Mouse (Mus musculus) embryonic facial prominence, embryonic 13.5 days (tissue): Measurements from ENCODE around the gene Elp4. TPM values are rescaled to one million over a fixed set of nuclear protein-coding genes. Genes with fewer than 3 reads are reported as not detected.

Experiments
- ATAC-seq: fragments of 200-750 bp; cut with Nextera tagmentation; 2 replicates; pipeline ENCODE4 v1.8.0; 2017; ENCODE audit warnings: low read depth; ENCODE audit not compliant: insufficient number of reproducible peaks, insufficient read depth, low FRiP score, low TSS enrichment
- H3K27ac ChIP-seq: fragments of 300-500 bp; sonication (generic); 2 replicates; pipeline ENCODE4 v1.5.1; 2015; ENCODE audit warnings: moderate library complexity, mild to moderate bottlenecking, inconsistent platforms
- H3K27me3 ChIP-seq: fragments of 300-500 bp; sonication (generic); 2 replicates; pipeline ENCODE4 v1.6.1; 2015; ENCODE audit warnings: mild to moderate bottlenecking, inconsistent platforms
- H3K36me3 ChIP-seq: fragments of 300-500 bp; sonication (generic); 2 replicates; pipeline ENCODE4 v1.6.1; 2015; ENCODE audit warnings: mild to moderate bottlenecking, inconsistent platforms
- H3K4me1 ChIP-seq: fragments of 300-500 bp; sonication (generic); 2 replicates; pipeline ENCODE4 v1.6.1; 2015; ENCODE audit warnings: inconsistent platforms
- H3K4me2 ChIP-seq: fragments of 300-500 bp; sonication (generic); 2 replicates; pipeline ENCODE4 v1.6.1; 2015; ENCODE audit warnings: moderate library complexity, mild to moderate bottlenecking, inconsistent platforms
- H3K4me3 ChIP-seq: fragments of 300-500 bp; sonication (generic); 2 replicates; pipeline ENCODE4 v1.5.1; 2015; ENCODE audit warnings: mild to moderate bottlenecking, inconsistent platforms
- H3K9ac ChIP-seq: fragments of 300-500 bp; sonication (generic); 2 replicates; pipeline ENCODE4 v1.6.1; 2015; ENCODE audit warnings: mild to moderate bottlenecking, inconsistent platforms
- H3K9me3 ChIP-seq: fragments of 300-500 bp; sonication (generic); 2 replicates; pipeline ENCODE4 v1.6.1; 2016; ENCODE audit warnings: inconsistent platforms
- WGBS: fragments of 180-500 bp; shearing (Covaris S2); methylation state at CpG from one replicate; pipeline ENCODE4 v1.1.7; 2015; ENCODE audit warnings: mixed read lengths; 5-methylcytosine and 5-hydroxymethylcytosine counted together
- polyA plus RNA-seq: library from polyadenylated mRNA; unstranded; fragments of >200 nt; fragmentation: Nextera tagmentation; extraction: Ambion mirVana; gene quantifications from 2 replicates; pipeline ENCODE4 v1.2.1, GENCODE M21; 2015

Elp4 gene
- polyA plus RNA-seq, 1 experiment from 2014 or later: 38.9 TPM

DNA sequence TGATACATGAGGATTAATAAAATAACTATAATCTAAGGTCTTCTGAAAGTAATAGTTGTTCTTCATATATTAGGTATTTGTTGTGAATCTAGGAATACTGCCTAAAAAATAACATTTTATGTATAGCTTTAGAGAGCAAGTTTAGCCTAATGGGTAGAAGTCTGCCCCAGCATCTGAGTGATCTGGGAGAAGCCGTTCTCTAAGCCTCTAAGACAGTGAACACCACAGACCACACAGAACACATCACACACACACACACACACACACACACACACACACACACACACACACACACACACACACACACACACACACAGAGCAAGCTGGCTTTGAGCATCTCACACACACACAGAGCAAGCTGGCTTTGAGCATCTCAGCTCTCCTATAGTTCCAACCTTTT is 123.6 kb downstream of the Elp4 start:
- no peak overlapping the region for H3K4me2 ChIP-seq
- no peak overlapping the region for H3K4me3 ChIP-seq
- H3K27ac ChIP-seq: no peak overlapping the region
- no peaks in the 10 kb centered on the region for H3K27me3 ChIP-seq
- H3K4me1 ChIP-seq: no peaks in the 10 kb centered on the region
- no peak for ATAC-seq
- no peak overlapping the region for H3K9ac ChIP-seq
- WGBS: 56% methylated on average over 1 of the region's 1 CpGs
- no peaks in the 10 kb centered on the region for H3K36me3 ChIP-seq
- no peaks in the 10 kb centered on the region for H3K9me3 ChIP-seq

- WGBS: 29% methylated on average over 6 of the region's 6 CpGs
- H3K27me3 ChIP-seq: no peaks in the 10 kb centered on the region
- no peak overlapping the region for H3K27ac ChIP-seq
- no peak overlapping the region for H3K4me2 ChIP-seq
- no peak overlapping the region for H3K9ac ChIP-seq
- H3K9me3 ChIP-seq: no peaks in the 10 kb centered on the region
- no peak for ATAC-seq
- no peak overlapping the region for H3K4me3 ChIP-seq
- H3K36me3 ChIP-seq: no peaks in the 10 kb centered on the region
- no peaks in the 10 kb centered on the region for H3K4me1 ChIP-seq
Observed at GRCm38 (mm10) chr2:105779320-105779891, 125.0 kb downstream of the Elp4 start.

GRCm38 (mm10) chr2:105771314-105771713 is 133.1 kb downstream of the Elp4 start:
- ATAC-seq: no peak
- 84% methylated on average over 3 of the region's 3 CpGs for WGBS
- no peak overlapping the region for H3K27ac ChIP-seq
- no peaks in the 10 kb centered on the region for H3K27me3 ChIP-seq
- H3K9me3 ChIP-seq: 0 out of 2 replicates have a peak, but pooled peaks cover 3% of the 10 kb centered on the region
- no peaks in the 10 kb centered on the region for H3K36me3 ChIP-seq
- H3K4me1 ChIP-seq: no peaks in the 10 kb centered on the region
- H3K4me3 ChIP-seq: no peak overlapping the region
- no peak overlapping the region for H3K9ac ChIP-seq
- H3K4me2 ChIP-seq: no peak overlapping the region

DNA sequence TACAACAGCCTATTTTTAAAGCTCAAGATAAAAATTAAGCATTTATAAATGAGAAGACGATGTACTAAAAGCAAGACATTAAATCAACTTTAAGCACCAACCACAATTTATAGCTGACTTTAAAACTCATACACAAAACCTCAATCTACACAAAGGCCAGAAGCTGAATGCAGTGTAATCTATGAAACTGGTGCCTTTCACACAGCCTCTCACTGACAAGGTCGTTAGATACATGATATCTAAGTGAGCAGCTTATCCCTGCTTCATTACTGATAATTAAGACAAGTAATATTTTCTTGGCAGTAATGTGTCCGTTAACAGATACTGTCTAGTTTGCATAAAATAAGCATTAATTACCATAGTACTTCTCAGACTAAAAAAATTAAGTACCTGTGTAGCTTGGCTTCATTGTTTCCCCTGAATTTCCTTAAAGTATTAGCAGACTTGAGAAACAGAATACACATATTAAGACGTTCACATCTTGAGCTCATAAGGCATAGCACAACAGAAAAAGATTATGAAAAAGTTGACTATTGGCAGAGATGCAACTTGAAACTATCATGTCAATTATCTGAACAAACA is 134.5 kb downstream of the Elp4 start:
- 77% methylated on average over 4 of the region's 4 CpGs for WGBS
- no peak overlapping the region for H3K27ac ChIP-seq
- H3K4me1 ChIP-seq: no peaks in the 10 kb centered on the region
- no peak overlapping the region for H3K9ac ChIP-seq
- H3K9me3 ChIP-seq: 0 out of 2 replicates have a peak, but pooled peaks cover 3% of the 10 kb centered on the region
- no peak for ATAC-seq
- no peak overlapping the region for H3K4me2 ChIP-seq
- no peak overlapping the region for H3K4me3 ChIP-seq
- H3K27me3 ChIP-seq: no peaks in the 10 kb centered on the region
- no peaks in the 10 kb centered on the region for H3K36me3 ChIP-seq

DNA sequence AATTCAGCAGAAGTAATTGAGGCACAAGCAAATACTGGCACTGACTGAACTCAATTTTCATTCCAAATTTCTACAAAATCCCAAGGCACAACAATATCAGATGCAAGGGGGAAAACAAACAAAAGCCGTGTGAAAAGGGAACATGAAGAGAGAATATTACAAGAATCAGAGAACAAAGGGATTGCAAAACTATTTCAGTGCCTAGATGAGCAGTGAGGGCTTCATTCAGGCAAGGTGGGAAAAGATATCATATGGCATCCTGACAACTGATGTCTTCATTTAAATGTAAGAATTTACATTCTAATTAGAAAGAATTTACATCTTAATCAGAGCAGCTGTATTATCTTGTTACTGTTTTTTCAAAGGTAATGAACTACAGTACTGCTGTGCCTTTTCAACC is 150.9 kb downstream of the Elp4 start:
- Histone ChIP-seq H3K9me3 (no peaks in the 10 kb centered on the region), H3K27me3 (no peaks in the 10 kb centered on the region), H3K4me2 (no peak overlapping the region), H3K4me3 (no peak overlapping the region), H3K4me1 (no peaks in the 10 kb centered on the region), H3K36me3 (no peaks in the 10 kb centered on the region), H3K27ac (no peak overlapping the region), H3K9ac (no peak overlapping the region)
- ATAC-seq: no peak
- 71% methylated on average over 1 of the region's 1 CpGs for WGBS

GRCm38 (mm10) chr2:105749111-105749510 is 155.3 kb downstream of the Elp4 start:
- Histone ChIP-seq H3K4me1 (no peaks in the 10 kb centered on the region), H3K9ac (no peak overlapping the region), H3K36me3 (no peaks in the 10 kb centered on the region), H3K4me3 (no peak overlapping the region), H3K27me3 (no peaks in the 10 kb centered on the region), H3K27ac (no peak overlapping the region), H3K9me3 (no peaks in the 10 kb centered on the region), H3K4me2 (no peak overlapping the region)
- WGBS: 91% methylated on average over 5 of the region's 5 CpGs
- ATAC-seq: no peak

- Histone ChIP-seq H3K9me3 (no peaks in the 10 kb centered on the region), H3K36me3 (no peaks in the 10 kb centered on the region), H3K4me3 (no peak overlapping the region), H3K9ac (no peak overlapping the region), H3K27me3 (no peaks in the 10 kb centered on the region), H3K27ac (no peak overlapping the region), H3K4me1 (no peaks in the 10 kb centered on the region), H3K4me2 (no peak overlapping the region)
- ATAC-seq: no peak
- 90% methylated on average over 7 of the region's 7 CpGs for WGBS
Observed at GRCm38 (mm10) chr2:105746896-105747295, 157.5 kb downstream of the Elp4 start.

- Histone ChIP-seq H3K4me1 (no peaks in the 10 kb centered on the region), H3K27me3 (no peaks in the 10 kb centered on the region), H3K4me2 (no peak overlapping the region), H3K9me3 (no peaks in the 10 kb centered on the region), H3K36me3 (no peaks in the 10 kb centered on the region), H3K9ac (no peak overlapping the region), H3K4me3 (no peak overlapping the region), H3K27ac (no peak overlapping the region)
- ATAC-seq: no peak
Observed at GRCm38 (mm10) chr2:105736166-105736565, 168.2 kb downstream of the Elp4 start.

- 88% methylated on average over 3 of the region's 3 CpGs for WGBS
- no peaks in the 10 kb centered on the region for H3K4me1 ChIP-seq
- no peak overlapping the region for H3K4me2 ChIP-seq
- no peak overlapping the region for H3K4me3 ChIP-seq
- no peaks in the 10 kb centered on the region; the same call in 1 of the 2 replicates for H3K36me3 ChIP-seq
- H3K27me3 ChIP-seq: no peaks in the 10 kb centered on the region
- H3K27ac ChIP-seq: no peak overlapping the region
- no peak for ATAC-seq
- H3K9ac ChIP-seq: no peak overlapping the region
- H3K9me3 ChIP-seq: no peaks in the 10 kb centered on the region
Observed at GRCm38 (mm10) chr2:105730704-105731103, 173.7 kb downstream of the Elp4 start.

DNA sequence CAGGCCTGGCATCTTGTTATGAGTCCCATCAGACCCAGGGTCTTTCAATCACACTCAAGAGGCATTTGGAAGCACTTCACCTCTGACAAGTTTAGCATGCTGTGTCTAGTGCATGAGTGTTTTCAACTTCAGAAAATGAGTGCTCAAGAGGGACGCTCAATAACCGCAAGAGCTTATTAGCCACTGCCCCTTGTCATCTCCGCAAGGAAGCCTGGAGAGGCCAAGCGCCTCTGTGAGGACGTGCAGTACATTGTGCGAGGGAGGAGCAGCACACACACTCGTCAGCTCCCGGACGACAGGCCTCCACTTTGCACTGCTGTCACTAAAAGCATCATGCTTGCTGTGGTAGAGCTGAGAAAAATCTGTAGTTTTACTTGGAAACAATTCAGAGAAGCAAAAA is 177.7 kb downstream of the Elp4 start:
- H3K9ac ChIP-seq: no peak overlapping the region
- H3K27me3 ChIP-seq: no peaks in the 10 kb centered on the region
- WGBS: 71% methylated on average over 9 of the region's 9 CpGs

DNA sequence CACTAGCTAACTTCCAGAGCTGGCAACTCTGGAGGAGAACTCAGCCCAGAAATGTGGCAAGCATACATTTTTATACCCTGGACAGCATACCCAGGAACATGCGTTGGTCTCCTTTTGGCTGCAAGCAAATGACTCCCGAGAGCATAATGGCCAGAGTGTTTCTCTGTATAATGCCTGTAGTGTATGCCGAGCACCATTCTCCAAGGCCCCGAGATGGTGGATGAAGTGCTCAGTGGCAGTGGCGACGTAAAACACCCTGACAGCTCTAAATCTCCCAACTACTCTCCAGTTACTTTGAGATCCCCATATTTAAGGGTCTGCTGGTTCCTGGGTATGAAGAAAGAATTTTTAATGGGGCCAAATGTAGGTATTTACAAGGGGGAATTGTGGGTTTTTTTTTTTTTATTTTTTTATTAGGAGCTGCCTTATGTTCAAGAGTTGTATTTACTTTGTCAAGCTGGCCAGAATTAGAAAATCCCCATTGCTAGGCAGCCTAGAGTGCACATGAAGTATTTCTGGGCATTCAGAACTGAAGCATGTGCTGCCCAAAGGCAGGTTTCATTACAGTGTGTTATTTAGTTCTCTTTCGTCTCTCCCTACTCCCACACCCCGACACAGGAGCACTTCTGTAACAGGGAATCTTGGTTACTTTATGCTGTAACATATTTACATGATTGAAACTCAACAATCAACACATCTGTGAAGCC is 188.8 kb downstream of the Elp4 start:
- no peak overlapping the region for H3K4me2 ChIP-seq
- H3K4me1 ChIP-seq: no peaks in the 10 kb centered on the region
- H3K27ac ChIP-seq: no peak overlapping the region
- no peak for ATAC-seq
- no peak overlapping the region for H3K9ac ChIP-seq
- WGBS: 59% methylated on average over 8 of the region's 8 CpGs
- H3K27me3 ChIP-seq: no peaks in the 10 kb centered on the region
- no peak overlapping the region for H3K4me3 ChIP-seq
- peaks cover 4% of the 10 kb centered on the region; the same call in 1 of the 2 replicates for H3K36me3 ChIP-seq
- no peaks in the 10 kb centered on the region for H3K9me3 ChIP-seq

More for the DNA sequence above, 177.7 kb downstream of the Elp4 start:
- Histone ChIP-seq H3K4me2 (no peak overlapping the region), H3K9me3 (no peaks in the 10 kb centered on the region), H3K27ac (no peak overlapping the region), H3K36me3 (no peaks in the 10 kb centered on the region; the same call in 1 of the 2 replicates), H3K4me3 (no peak overlapping the region), H3K4me1 (no peaks in the 10 kb centered on the region)
- ATAC-seq: no peak

DNA sequence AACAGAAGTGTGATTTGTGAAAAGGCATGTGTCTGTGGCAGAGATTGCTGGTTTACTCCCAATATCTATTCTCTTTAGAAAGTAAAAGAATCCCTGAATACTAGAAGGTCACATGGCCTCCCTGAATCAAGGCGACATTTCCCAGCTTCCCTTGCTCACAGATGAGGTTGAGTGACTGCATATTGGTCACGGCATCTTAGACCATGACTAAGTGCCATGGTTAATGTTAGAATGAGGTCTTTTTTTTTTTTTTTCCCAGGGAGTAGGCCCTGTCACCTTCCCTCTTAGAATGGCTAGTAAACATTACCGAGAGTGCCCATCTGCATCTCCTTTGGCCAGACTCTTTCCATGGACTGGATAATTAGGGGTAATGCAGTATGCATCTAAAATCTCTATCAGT is 193.9 kb downstream of the Elp4 start:
- no peak overlapping the region for H3K4me3 ChIP-seq
- 0 out of 2 replicates have a peak, but pooled peaks cover 8% of the 10 kb centered on the region for H3K4me1 ChIP-seq
- H3K36me3 ChIP-seq: peaks cover 4% of the 10 kb centered on the region; the same call in 1 of the 2 replicates
- no peaks in the 10 kb centered on the region for H3K27me3 ChIP-seq
- no peak overlapping the region for H3K4me2 ChIP-seq
- H3K9me3 ChIP-seq: no peaks in the 10 kb centered on the region
- WGBS: 61% methylated on average over 3 of the region's 3 CpGs
- no peak overlapping the region for H3K27ac ChIP-seq
- no peak; the same call in 1 of the 2 replicates for ATAC-seq
- H3K9ac ChIP-seq: no peak overlapping the region
